ENCODE assay signal across 8 mouse cellular contexts in genomic region chr16:93543704-93544103, GRCm38 (mm10).
DNase-seq lines count a peak whose midpoint lies in the region; ATAC-seq lines count a peak whose summit lies in the region.

No protein-coding gene starts in this region.

- H3K9ac ChIP-seq in forebrain, embryonic 14.5 days (ENCODE audit: low read length), result no peak overlapping the region
- H3K9ac ChIP-seq in intestine, embryonic 14.5 days (ENCODE audit: low read length), result no peak overlapping the region
- no peak overlapping the region for H3K9ac ChIP-seq in midbrain, embryonic 14.5 days (replicated peaks; ENCODE audit: low read length)

- peak; percentile 65 for DNase-seq in urinary bladder, postnatal 14 days (ENCODE audit: low spot score)
- no peak for DNase-seq in urinary bladder, adult 18-20 months (ENCODE audit: low spot score in 2 of 2)
- peak; percentile 12 for DNase-seq in cerebellum, adult 11 months
- peak; percentile 93 for DNase-seq in forebrain, embryonic 14.5 days (ENCODE audit: low spot score)
- peak; percentile 71 for DNase-seq in intestine, embryonic 14.5 days (ENCODE audit: low spot score)
- peak; percentile 54 to 81 for DNase-seq in left cerebral cortex, postnatal 10 days (ENCODE audit: extremely low spot score in 1 of 2, low spot score in 2 of 2)
- DNase-seq in midbrain, embryonic 14.5 days, result peak; percentile 94
- peak; percentile 73 for DNase-seq in splenic B cell, adult 2 months (ENCODE audit: low read depth, low spot score)

- ATAC-seq in forebrain, embryonic 14.5 days, result peak; percentile 79
- peak; percentile 66; the same call in 1 of the 2 replicates for ATAC-seq in intestine, embryonic 14.5 days (replicated peaks; ENCODE audit: low FRiP score, low TSS enrichment, low read depth)
- peak; percentile 40; the same call in 1 of the 2 replicates for ATAC-seq in midbrain, embryonic 14.5 days (ENCODE audit: low FRiP score, low TSS enrichment)

- no peak overlapping the region for H3K27ac ChIP-seq in forebrain, embryonic 14.5 days (ENCODE audit: low read depth, low read length)
- no peak overlapping the region for H3K27ac ChIP-seq in intestine, embryonic 14.5 days (ENCODE audit: low read depth)
- H3K27ac ChIP-seq in midbrain, embryonic 14.5 days (replicated peaks; ENCODE audit: low read depth, low read length), result no peak overlapping the region

- no peaks in the 10 kb centered on the region for H3K36me3 ChIP-seq in forebrain, embryonic 14.5 days (ENCODE audit: control insufficient read depth, insufficient read depth, low read length)
- H3K36me3 ChIP-seq in intestine, embryonic 14.5 days (ENCODE audit: control insufficient read depth, insufficient read depth, low read length), result no peaks in the 10 kb centered on the region
- no peaks in the 10 kb centered on the region for H3K36me3 ChIP-seq in midbrain, embryonic 14.5 days (ENCODE audit: control insufficient read depth, insufficient read depth, low read length)
- no peaks in the 10 kb centered on the region for H3K36me3 ChIP-seq in splenic B cell, adult 2 months (ENCODE audit: control insufficient read depth, insufficient read depth, low read length, poor library complexity, severe bottlenecking)

- no peaks in the 10 kb centered on the region for H3K27me3 ChIP-seq in forebrain, embryonic 14.5 days (replicated peaks; ENCODE audit: control insufficient read depth, insufficient read depth, low read length)
- H3K27me3 ChIP-seq in intestine, embryonic 14.5 days (replicated peaks; ENCODE audit: control insufficient read depth, insufficient read depth, low read length), result no peaks in the 10 kb centered on the region
- no peaks in the 10 kb centered on the region for H3K27me3 ChIP-seq in midbrain, embryonic 14.5 days (ENCODE audit: control insufficient read depth, insufficient read depth, low read length)
- H3K27me3 ChIP-seq in splenic B cell, adult 2 months (ENCODE audit: control insufficient read depth, insufficient read depth, low read length, poor library complexity, severe bottlenecking), result no peaks in the 10 kb centered on the region

- no peak overlapping the region for H3K4me3 ChIP-seq in forebrain, embryonic 14.5 days (ENCODE audit: low read depth, low read length)
- no peak overlapping the region for H3K4me3 ChIP-seq in intestine, embryonic 14.5 days (ENCODE audit: low read depth, low read length)
- no peak overlapping the region for H3K4me3 ChIP-seq in midbrain, embryonic 14.5 days (replicated peaks; ENCODE audit: low read depth, low read length)

- no peak overlapping the region for H3K4me2 ChIP-seq in forebrain, embryonic 14.5 days (ENCODE audit: low read length)
- H3K4me2 ChIP-seq in intestine, embryonic 14.5 days (ENCODE audit: low read length), result no peak overlapping the region
- H3K4me2 ChIP-seq in midbrain, embryonic 14.5 days (ENCODE audit: low read length), result no peak overlapping the region

- no peaks in the 10 kb centered on the region for H3K9me3 ChIP-seq in forebrain, embryonic 14.5 days (replicated peaks; ENCODE audit: control insufficient read depth, low read length)
- H3K9me3 ChIP-seq in intestine, embryonic 14.5 days (ENCODE audit: control insufficient read depth, low read length), result no peaks in the 10 kb centered on the region
- no peaks in the 10 kb centered on the region for H3K9me3 ChIP-seq in midbrain, embryonic 14.5 days (ENCODE audit: control insufficient read depth, low read length)

- H3K4me1 ChIP-seq in forebrain, embryonic 14.5 days (ENCODE audit: control insufficient read depth, insufficient read depth, low read length), result no peaks in the 10 kb centered on the region
- peaks cover 4% of the 10 kb centered on the region; the same call in 1 of the 2 replicates for H3K4me1 ChIP-seq in intestine, embryonic 14.5 days (replicated peaks; ENCODE audit: control insufficient read depth, insufficient read depth, low read length)
- no peaks in the 10 kb centered on the region for H3K4me1 ChIP-seq in midbrain, embryonic 14.5 days (ENCODE audit: control insufficient read depth, insufficient read depth, low read length)

- intact Hi-C loops in left cerebral cortex, postnatal 10 days (cut with DNase I), result loop anchor here (5.0 to 10.0 kb wide), 3 partner anchors 86 to 1229 kb away; no protein-coding TSS in a partner anchor

- WGBS in forebrain, embryonic 14.5 days, result 4% methylated on average over 8 of the region's 8 CpGs
- WGBS in intestine, embryonic 14.5 days, result 2% methylated on average over 8 of the region's 8 CpGs
- WGBS in midbrain, embryonic 14.5 days, result 4% methylated on average over 8 of the region's 8 CpGs

Comparison
In these comparisons a context has a peak if more than half of its experiments do, and no peak if none do; other contexts are left out.
1. DNase-seq: peak in urinary bladder, postnatal 14 days (single experiment), cerebellum, adult 11 months (single experiment), forebrain, embryonic 14.5 days (single experiment), intestine, embryonic 14.5 days (single experiment), left cerebral cortex, postnatal 10 days (2 of 2), midbrain, embryonic 14.5 days (single experiment) and splenic B cell, adult 2 months (single experiment); none in urinary bladder, adult 18-20 months (0 of 2).
2. Peak in every context shown above with its lines, with median percentiles within 50 percentile points of each other: ATAC-seq.